Mouse (Mus musculus) lung, embryonic 15.5 days (tissue): Measurements from ENCODE around the gene Gm20792. TPM values are rescaled to one million over a fixed set of nuclear protein-coding genes. Genes with fewer than 3 reads are reported as not detected.
"Not testable (repeated sequence)": the region's sequence is repeated elsewhere in the genome, so short reads cannot be mapped to it uniquely, and the experiment has no call there.

Experiments used
- ATAC-seq: fragments of 200-750 bp; cut with Nextera tagmentation; 2 replicates; pipeline ENCODE4 v1.8.0; 2017; ENCODE audit warnings: moderate number of reproducible peaks, borderline replicate concordance; ENCODE audit not compliant: low FRiP score, low TSS enrichment; ENCODE audit errors: extremely low read depth
- H3K27ac ChIP-seq: fragments of 300-500 bp; sonication (generic); 2 replicates; pipeline ENCODE4 v1.5.1; 2015; ENCODE audit warnings: moderate library complexity, mild to moderate bottlenecking, inconsistent platforms
- H3K27me3 ChIP-seq: fragments of 300-500 bp; sonication (generic); 2 replicates; pipeline ENCODE4 v1.6.1; 2015; ENCODE audit warnings: inconsistent platforms
- H3K36me3 ChIP-seq: fragments of 300-500 bp; sonication (generic); 2 replicates; pipeline ENCODE4 v1.6.1; 2015; ENCODE audit warnings: inconsistent platforms
- H3K4me1 ChIP-seq: fragments of 300-500 bp; sonication (generic); 2 replicates; pipeline ENCODE4 v1.6.1; 2015; ENCODE audit warnings: inconsistent platforms
- H3K4me2 ChIP-seq: fragments of 300-500 bp; sonication (generic); 2 replicates; pipeline ENCODE4 v1.6.1; 2015; ENCODE audit warnings: inconsistent platforms, mild to moderate bottlenecking, moderate library complexity
- H3K4me3 ChIP-seq: fragments of 300-500 bp; sonication (generic); 2 replicates; pipeline ENCODE4 v1.5.1; 2015; ENCODE audit warnings: mild to moderate bottlenecking, inconsistent platforms
- H3K9ac ChIP-seq: fragments of 300-500 bp; sonication (generic); 2 replicates; pipeline ENCODE4 v1.6.1; 2015; ENCODE audit warnings: inconsistent platforms
- H3K9me3 ChIP-seq: fragments of 300-500 bp; sonication (generic); 2 replicates; pipeline ENCODE4 v1.6.1; 2016; ENCODE audit warnings: inconsistent platforms
- WGBS: fragments of 180-500 bp; shearing (Covaris S2); methylation state at CpG from one replicate; pipeline ENCODE4 v1.1.7; 2015; 5-methylcytosine and 5-hydroxymethylcytosine counted together
- polyA plus RNA-seq: library from polyadenylated mRNA; unstranded; fragments of >200 nt; fragmentation: Nextera tagmentation; extraction: Ambion mirVana; gene quantifications from 2 replicates; pipeline ENCODE4 v1.2.1, GENCODE M21; 2015

Gm20792 gene
- not detected in 2 replicates for polyA plus RNA-seq

DNA sequence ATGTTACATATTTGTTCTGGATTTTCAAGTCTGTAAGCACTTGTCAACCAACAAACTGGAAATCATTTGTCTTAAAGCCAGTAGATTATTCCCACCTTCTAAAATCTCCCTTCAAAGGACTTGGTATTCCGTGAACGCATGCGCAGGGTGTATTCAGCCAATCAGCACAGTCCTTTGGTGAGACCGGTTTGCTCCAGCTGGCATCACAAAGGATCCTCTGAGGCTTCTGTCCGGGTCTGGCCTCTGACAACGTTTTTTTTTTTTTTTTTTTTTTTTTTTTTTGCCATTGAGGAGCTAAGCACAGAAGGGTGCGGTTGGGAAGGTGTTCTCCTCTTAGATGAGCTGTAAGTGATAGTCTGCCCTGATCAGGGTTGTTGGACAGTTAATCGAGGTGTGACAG lies at the start of gene Gm20792:
Gene Gm20792 (plus strand): TSS at position 301 of the 400 bp plus-strand sequence.
- H3K36me3 ChIP-seq, H3K9ac ChIP-seq, H3K27ac ChIP-seq, H3K9me3 ChIP-seq, ATAC-seq, H3K4me2 ChIP-seq, H3K4me3 ChIP-seq, H3K4me1 ChIP-seq, H3K27me3 ChIP-seq: not testable (repeated sequence)
- no CpG with 5 or more reads among the region's 8 CpGs for WGBS
